ENCODE assay signal across 8 mouse cellular contexts in the genomic region with DNA sequence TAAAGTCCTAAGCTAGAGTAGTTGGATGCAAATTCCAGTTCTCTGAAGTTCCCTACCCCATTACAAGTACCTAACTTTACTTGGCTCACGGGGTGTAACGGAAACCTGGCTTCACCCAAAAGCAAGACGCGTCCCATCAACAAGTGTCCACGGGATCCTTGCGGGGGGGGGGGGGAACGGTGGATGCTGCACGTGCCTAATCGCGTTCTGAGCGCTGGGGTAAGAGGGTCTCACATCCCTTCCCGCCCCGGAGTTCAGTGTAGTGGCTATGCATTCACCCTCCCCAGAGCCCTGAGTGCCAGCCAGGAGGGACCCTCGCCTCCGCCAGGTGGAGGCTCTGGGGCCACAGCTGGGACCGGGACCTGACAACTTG. TPM values are rescaled to one million over a fixed set of nuclear protein-coding genes. Genes with fewer than 3 reads are reported as not detected.
DNase-seq lines count a peak whose midpoint lies in the region; ATAC-seq and TF ChIP-seq lines count a peak whose summit lies in the region.

No protein-coding gene starts in this region.

- peak; percentile 37 for ATAC-seq in lung, embryonic 15.5 days (ENCODE audit: borderline replicate concordance, extremely low read depth, low FRiP score, low TSS enrichment)
- ATAC-seq in embryonic facial prominence, embryonic 14.5 days (ENCODE audit: low read depth) = no peak; the same call in 1 of the 2 replicates
- no peak; the same call in 1 of the 2 replicates for ATAC-seq in intestine, postnatal 0 days
- no peak for ATAC-seq in neural tube, embryonic 15.5 days (ENCODE audit: low FRiP score)

- peaks cover 11% of the 10 kb centered on the region for H3K4me1 ChIP-seq in lung, embryonic 15.5 days
- H3K4me1 ChIP-seq in embryonic facial prominence, embryonic 14.5 days (ENCODE audit: control insufficient read depth, insufficient read depth, low read length) = peaks cover 7% of the 10 kb centered on the region; the same call in 1 of the 2 replicates
- no peaks in the 10 kb centered on the region for H3K4me1 ChIP-seq in intestine, postnatal 0 days (replicated peaks; ENCODE audit: control insufficient read depth, insufficient read depth, low read length)
- H3K4me1 ChIP-seq in neural tube, embryonic 15.5 days = peaks cover 10% of the 10 kb centered on the region

- no peak for TF ChIP-seq CTCF in intestine, postnatal 0 days (IDR thresholded peaks at IDR 0.05; ENCODE audit: low read depth)

- no peak for DNase-seq in lung, postnatal 4 days
- no peak for DNase-seq in embryonic facial prominence, embryonic 14.5 days (ENCODE audit: low spot score)
- DNase-seq in kidney, adult 9 months = no peak
- no peak for DNase-seq in right cerebral cortex, postnatal 4 days
- DNase-seq in urinary bladder, postnatal 36 days (ENCODE audit: low spot score in 2 of 2) = no peak

- H3K4me2 ChIP-seq in lung, embryonic 15.5 days = peak overlapping the region; percentile 99
- H3K4me2 ChIP-seq in embryonic facial prominence, embryonic 14.5 days (ENCODE audit: low read depth, low read length) = peak overlapping the region; percentile 100
- H3K4me2 ChIP-seq in intestine, postnatal 0 days (replicated peaks; ENCODE audit: low read depth) = peak overlapping the region; percentile 91
- H3K4me2 ChIP-seq in neural tube, embryonic 15.5 days = peak overlapping the region; percentile 96

- peak overlapping the region; percentile 49 for H3K9ac ChIP-seq in lung, embryonic 15.5 days
- H3K9ac ChIP-seq in embryonic facial prominence, embryonic 14.5 days (ENCODE audit: low read depth, low read length) = peak overlapping the region; percentile 55
- H3K9ac ChIP-seq in intestine, postnatal 0 days (ENCODE audit: low read depth, low read length) = peak overlapping the region; percentile 70
- peak overlapping the region; percentile 47 for H3K9ac ChIP-seq in neural tube, embryonic 15.5 days (replicated peaks)

- H3K9me3 ChIP-seq in lung, embryonic 15.5 days = no peaks in the 10 kb centered on the region
- H3K9me3 ChIP-seq in embryonic facial prominence, embryonic 14.5 days (ENCODE audit: control insufficient read depth, low read length) = no peaks in the 10 kb centered on the region
- H3K9me3 ChIP-seq in intestine, postnatal 0 days (ENCODE audit: control insufficient read depth) = no peaks in the 10 kb centered on the region
- no peaks in the 10 kb centered on the region for H3K9me3 ChIP-seq in neural tube, embryonic 15.5 days (replicated peaks)

- no peaks in the 10 kb centered on the region for H3K36me3 ChIP-seq in lung, embryonic 15.5 days
- H3K36me3 ChIP-seq in embryonic facial prominence, embryonic 14.5 days (ENCODE audit: control insufficient read depth, insufficient read depth, low read length) = no peaks in the 10 kb centered on the region
- no peaks in the 10 kb centered on the region for H3K36me3 ChIP-seq in intestine, postnatal 0 days (ENCODE audit: control insufficient read depth, insufficient read depth)
- no peaks in the 10 kb centered on the region for H3K36me3 ChIP-seq in neural tube, embryonic 15.5 days

- peak overlapping the region; percentile 61 for H3K4me3 ChIP-seq in lung, embryonic 15.5 days
- H3K4me3 ChIP-seq in embryonic facial prominence, embryonic 14.5 days (ENCODE audit: low read depth, low read length) = peak overlapping the region; percentile 68
- peak overlapping the region; percentile 64 for H3K4me3 ChIP-seq in intestine, postnatal 0 days (ENCODE audit: low read depth, low read length)
- H3K4me3 ChIP-seq in neural tube, embryonic 15.5 days (replicated peaks) = peak overlapping the region; percentile 62

- H3K27ac ChIP-seq in lung, embryonic 15.5 days = no peak overlapping the region
- H3K27ac ChIP-seq in embryonic facial prominence, embryonic 14.5 days (replicated peaks; ENCODE audit: low read depth, low read length) = no peak overlapping the region
- peak overlapping the region; percentile 84 for H3K27ac ChIP-seq in intestine, postnatal 0 days (ENCODE audit: low read depth, low read length)
- no peak overlapping the region for H3K27ac ChIP-seq in neural tube, embryonic 15.5 days (replicated peaks)

- under 1% methylated on average over 14 of the region's 16 CpGs for WGBS in lung, embryonic 15.5 days
- WGBS in embryonic facial prominence, embryonic 14.5 days = under 1% methylated on average over 14 of the region's 16 CpGs
- 3% methylated on average over 16 of the region's 16 CpGs for WGBS in intestine, postnatal 0 days
- under 1% methylated on average over 16 of the region's 16 CpGs for WGBS in neural tube, embryonic 15.5 days

- H3K27me3 ChIP-seq in lung, embryonic 15.5 days = peaks cover 16% of the 10 kb centered on the region; the same call in 1 of the 2 replicates
- peaks cover 19% of the 10 kb centered on the region for H3K27me3 ChIP-seq in embryonic facial prominence, embryonic 14.5 days (replicated peaks; ENCODE audit: control insufficient read depth, insufficient read depth, low read length)
- H3K27me3 ChIP-seq in intestine, postnatal 0 days (replicated peaks; ENCODE audit: control insufficient read depth, insufficient read depth, low read length) = no peaks in the 10 kb centered on the region
- peaks cover 19% of the 10 kb centered on the region for H3K27me3 ChIP-seq in neural tube, embryonic 15.5 days (replicated peaks)

RNA-seq across cellular contexts. Expression of a gene that starts 0.8 kb away (rescaled TPM):
- polyA plus RNA-seq in lung, embryonic 15.5 days (2015; fragmentation: Nextera tagmentation; extraction: Ambion mirVana) = 4.5 and 5.3 TPM in 2 replicates
- polyA plus RNA-seq in embryonic facial prominence, embryonic 14.5 days (2014; fragmentation: Nextera tagmentation; extraction: Ambion mirVana) = 2.1 and 2.3 TPM in 2 replicates
- 33.5 and 37.1 TPM in 2 replicates for polyA plus RNA-seq in intestine, postnatal 0 days (2015; fragmentation: Nextera tagmentation; extraction: Ambion mirVana)
- polyA plus RNA-seq in neural tube, embryonic 15.5 days (2015; fragmentation: Nextera tagmentation; extraction: Ambion mirVana) = 2.5 and 4.7 TPM in 2 replicates
